Mouse (Mus musculus) urinary bladder, adult 2 months (tissue): Measurements from ENCODE around the gene Samsn1. TPM values are rescaled to one million over a fixed set of nuclear protein-coding genes. Genes with fewer than 3 reads are reported as not detected.
"Not testable (repeated sequence)": the region's sequence is repeated elsewhere in the genome, so short reads cannot be mapped to it uniquely, and the experiment has no call there.

Experiments used
- DNase-seq: peaks from one replicate; pipeline ENCODE4 v3.0.0; 2022; ENCODE audit warnings: low spot score
- polyA plus RNA-seq: library from polyadenylated mRNA; depleted of rRNA; stranded (reverse); fragments of >200 nt; gene quantifications from 2 replicates; pipeline ENCODE4 v1.2.3, GENCODE M21; 2012

The Samsn1 gene
- polyA plus RNA-seq, 1 experiment = 1.8 TPM

DNA sequence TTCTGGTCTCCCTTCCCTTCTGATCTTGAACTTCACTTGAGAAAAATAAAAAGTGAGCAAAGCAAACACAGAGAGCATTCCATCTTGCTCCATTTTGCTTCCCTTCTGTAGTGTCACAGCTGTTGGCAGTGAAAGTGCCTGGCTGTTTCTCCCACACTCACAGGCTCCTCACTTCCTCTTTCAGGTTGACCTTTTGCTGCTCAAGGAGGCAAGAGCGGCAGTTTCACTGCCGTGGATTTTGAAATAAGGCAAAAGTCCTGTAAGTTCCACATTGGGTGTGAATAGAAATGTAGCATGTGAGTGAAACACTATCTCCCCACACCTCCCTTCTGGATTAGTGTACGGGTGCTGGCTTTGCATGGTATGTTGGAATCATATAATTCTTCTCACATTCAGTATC, 144.9 kb downstream of the Samsn1 start:
- no peak for DNase-seq

DNA sequence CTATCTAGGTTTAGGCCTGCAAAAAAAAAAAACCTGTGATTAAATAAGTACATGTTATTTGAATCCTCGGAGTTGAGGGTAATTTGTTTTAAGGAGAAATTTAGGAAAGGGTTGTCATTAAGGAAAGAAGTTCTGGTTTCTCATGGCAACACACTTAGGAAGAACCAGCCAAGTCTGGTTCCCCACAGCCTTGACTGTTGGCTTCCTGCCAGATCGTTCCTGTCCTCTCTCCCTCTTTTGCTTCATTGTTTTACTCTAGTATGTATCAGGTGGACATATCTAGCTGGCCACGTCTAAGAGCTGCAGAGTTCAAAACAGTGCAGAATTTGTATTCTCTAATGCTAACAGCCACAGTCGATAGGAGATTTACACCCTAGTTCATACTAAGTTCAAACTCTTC, 146.2 kb downstream of the Samsn1 start:
- DNase-seq = no peak

GRCm38 (mm10) chr16:75874508-75874907, 147.6 kb downstream of the Samsn1 start:
- no peak for DNase-seq

- no peak for DNase-seq
These were observed 149.8 kb downstream of the Samsn1 start for GRCm38 (mm10) chr16:75872241-75872640.

DNA sequence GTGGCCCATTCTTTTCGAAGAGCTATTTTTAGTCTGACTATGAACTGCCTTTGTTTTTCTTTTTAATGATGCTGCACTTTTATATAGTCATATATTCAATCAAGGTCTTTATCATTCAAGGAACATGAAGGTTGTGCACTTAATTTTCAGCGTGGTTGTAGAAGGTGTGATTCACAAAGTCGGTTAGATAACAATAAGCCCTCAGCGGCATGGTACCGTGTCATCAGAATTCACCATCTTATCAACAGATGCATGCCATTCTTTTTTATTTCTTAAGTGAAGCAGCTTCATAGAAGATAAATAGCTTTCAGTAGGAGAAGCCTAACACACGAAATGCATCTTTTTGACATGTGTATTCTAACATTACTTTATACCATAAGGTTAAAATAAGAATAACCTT, 154.7 kb downstream of the Samsn1 start:
- no peak for DNase-seq

GRCm38 (mm10) chr16:75865505-75865904, 156.6 kb downstream of the Samsn1 start:
- no peak for DNase-seq

- DNase-seq = no peak
These were observed 157.4 kb downstream of the Samsn1 start for GRCm38 (mm10) chr16:75864673-75865072.

DNA sequence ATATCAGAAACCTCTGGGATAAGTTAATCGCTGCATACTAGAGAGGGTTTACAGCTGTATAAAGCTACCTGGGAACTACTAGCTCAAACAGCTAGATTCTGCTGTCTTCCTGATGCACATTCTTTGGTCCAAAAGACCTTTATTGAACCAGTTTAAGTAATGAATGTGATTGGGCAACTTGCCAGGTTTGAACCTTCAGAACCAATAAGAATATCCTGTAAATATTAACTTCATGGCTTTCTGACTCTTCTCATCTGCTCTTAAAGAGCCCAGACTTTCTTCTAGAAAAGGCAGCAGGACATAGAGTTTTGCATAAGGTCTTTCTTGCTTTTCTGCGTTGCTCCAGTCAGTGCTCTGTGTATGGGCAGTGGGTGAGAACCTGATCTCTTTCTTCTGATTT, 165.7 kb downstream of the Samsn1 start:
- DNase-seq = no peak

DNA sequence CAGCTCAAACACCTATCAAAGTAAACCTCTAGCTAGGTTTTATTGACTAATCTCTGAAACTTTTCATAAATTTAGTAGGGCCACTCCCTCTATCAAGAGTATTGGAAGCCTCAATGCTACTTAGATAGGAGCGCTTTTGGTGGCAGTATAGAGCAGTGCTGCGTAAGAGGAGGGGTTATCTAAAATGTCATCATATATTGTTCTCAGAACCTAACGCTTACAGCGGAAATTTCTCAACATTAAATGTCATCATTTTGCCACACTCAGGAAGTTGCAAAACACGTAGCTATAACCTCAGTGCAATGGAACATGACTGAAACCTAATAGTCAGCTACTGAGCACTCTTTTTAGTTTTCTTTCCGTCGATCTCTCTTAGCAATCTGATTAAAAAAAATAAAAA, 166.7 kb downstream of the Samsn1 start:
- DNase-seq = no peak

DNA sequence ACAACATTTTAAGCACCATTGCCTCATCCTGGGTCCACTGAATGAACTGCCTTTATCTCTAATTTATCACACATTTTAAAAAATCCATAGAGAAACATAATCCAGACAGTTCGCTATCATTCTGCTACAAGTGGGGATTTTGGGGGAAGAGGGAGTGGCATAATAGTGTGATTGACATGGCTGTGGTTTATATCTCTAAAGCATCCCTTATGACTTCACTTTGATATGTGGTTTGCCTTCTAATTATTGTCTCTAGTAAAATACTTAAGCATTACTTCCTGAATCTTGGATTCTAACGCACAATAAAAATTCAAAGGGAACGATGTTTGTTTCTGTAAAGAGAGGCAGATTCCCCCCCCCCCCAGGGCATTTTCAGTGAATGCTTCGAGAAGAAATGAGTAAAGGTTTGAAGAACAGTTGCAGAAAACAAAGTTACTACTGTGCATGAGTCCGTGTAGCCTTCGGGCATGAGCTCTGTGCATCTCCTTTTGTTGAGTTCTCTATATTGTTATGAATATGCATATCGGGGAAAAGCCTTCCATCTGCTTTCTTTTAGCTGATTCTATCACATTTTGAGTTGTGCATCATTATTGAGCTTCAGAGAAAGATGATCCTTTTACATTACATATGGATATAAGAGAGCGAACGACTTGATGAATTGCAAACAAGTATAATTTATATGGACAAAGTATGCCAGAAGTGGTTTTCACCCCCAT, 168.4 kb downstream of the Samsn1 start:
- DNase-seq = no peak

DNA sequence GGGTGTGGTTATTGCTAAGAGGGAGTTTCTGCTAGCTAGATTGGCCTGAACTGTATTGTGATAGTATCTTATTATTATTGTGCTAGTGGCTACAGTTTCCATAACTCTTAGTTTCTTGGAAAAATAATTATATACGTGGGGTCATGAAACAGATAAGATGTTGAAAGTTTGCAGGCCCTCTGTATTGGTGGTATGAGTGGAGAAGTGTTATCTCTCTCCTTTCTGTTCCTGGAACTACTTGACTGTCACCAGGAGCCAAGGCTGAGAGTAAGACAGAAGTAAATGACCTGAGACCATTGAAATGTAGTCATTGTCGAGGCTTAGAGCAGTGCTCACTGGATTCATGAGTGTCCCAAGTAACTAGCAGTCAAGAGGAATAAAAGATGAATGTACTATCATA, 169.6 kb downstream of the Samsn1 start:
- no peak for DNase-seq

- no peak for DNase-seq
These were observed 173.0 kb downstream of the Samsn1 start for GRCm38 (mm10) chr16:75849039-75849438.

DNA sequence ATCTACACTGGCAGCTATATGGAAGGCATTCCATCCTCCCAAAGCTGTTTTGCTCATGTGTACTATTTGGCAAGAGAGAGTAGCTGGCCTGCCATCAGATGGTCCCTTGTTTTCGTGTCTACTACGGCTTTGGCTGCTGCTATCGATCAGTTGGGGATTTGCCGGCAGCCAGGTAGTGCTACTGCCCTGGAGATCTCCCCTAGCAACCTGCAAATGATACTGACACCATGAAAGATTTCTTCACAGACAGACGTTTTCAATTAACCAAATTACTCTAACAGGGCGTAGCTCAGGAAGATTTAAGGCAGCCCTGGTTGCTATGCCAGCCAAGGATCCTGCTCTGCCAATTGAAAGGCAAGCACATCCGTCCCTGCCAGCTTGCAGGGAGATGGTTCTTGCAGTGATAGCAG, 178.4 kb downstream of the Samsn1 start:
- DNase-seq = no peak

- DNase-seq = no peak
These were observed 179.1 kb downstream of the Samsn1 start for GRCm38 (mm10) chr16:75843031-75843430.

DNA sequence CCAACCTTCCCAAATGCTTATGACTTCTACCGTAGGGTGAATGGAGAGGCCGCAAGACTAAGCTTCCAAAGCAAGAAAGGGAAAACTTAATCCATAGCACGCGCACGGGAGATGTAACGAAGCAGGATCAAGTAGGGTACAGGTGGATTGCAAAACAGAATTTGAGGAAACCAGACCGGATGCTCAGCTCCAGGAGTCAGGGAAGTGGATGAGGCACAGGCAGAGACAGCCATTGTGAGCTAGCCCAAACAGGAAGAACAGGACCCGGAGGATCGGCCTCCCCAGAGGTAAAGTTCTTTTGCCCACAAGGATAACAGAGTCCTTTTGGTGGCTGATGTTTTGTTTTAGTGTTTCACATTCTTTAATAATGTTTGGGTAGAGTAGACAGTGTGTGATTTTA, 179.5 kb downstream of the Samsn1 start:
- DNase-seq = no peak

GRCm38 (mm10) chr16:75837728-75838451, 184.2 kb downstream of the Samsn1 start:
- DNase-seq = no peak

DNA sequence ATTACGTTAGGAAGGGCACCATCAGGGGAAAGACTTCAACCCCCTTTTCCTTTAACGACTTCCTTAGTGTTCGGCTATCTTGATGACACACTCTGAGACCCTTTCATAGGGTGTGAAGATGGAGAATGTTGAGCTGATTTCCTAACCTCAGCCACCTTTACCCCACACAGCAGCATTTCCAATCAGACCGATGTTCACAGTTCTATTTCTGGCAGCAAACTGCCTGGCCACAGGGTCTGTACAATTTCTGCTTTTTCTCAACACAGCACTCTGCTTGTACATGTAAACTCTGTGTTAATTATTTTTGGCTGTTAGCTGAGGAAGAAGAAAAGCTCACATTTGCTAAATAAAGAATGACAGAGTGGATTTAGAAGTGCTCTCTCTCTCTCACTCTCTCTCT, 190.7 kb downstream of the Samsn1 start:
- no peak for DNase-seq

GRCm38 (mm10) chr16:75826949-75827348, 195.1 kb downstream of the Samsn1 start:
- not testable (repeated sequence) for DNase-seq

DNA sequence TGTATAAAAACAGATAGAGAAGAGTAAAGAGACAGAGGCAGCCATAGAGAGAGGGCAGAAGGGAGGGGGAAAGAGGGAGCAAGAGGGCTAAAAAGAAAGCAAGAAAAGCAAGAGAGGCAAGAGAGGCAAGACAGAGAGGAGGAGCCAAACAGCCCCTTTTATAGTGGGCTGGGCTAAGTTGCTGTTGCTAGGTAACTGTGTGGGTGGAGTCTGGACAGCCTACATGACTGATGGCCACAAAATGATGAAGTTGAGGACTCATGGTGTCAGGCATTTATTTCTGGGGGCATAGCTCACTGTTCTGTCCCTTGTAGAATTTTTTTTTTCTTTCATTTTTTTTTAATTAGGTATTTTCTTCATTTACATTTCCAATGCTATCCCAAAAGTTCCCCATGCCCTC, 195.6 kb downstream of the Samsn1 start:
- no peak for DNase-seq

- DNase-seq = no peak
These were observed 198.9 kb downstream of the Samsn1 start for GRCm38 (mm10) chr16:75823226-75823625.

- DNase-seq = no peak
These were observed 201.1 kb downstream of the Samsn1 start for GRCm38 (mm10) chr16:75820963-75821362.
